Mouse (Mus musculus) ES-E14 (cell line): ENCODE measurements around the gene Kcnh2.

ENCODE experiments used
- HCFC1 ChIP-seq: IDR thresholded peaks from 2 replicates; pipeline ENCODE4 v1.6.1; 2012; ENCODE audit warnings: low read length, inconsistent platforms, borderline replicate concordance; ENCODE audit not compliant: insufficient read depth
- MAFK ChIP-seq: IDR thresholded peaks from 2 replicates; pipeline ENCODE4 v1.6.1; 2014; ENCODE audit warnings: mild to moderate bottlenecking, low read depth, low read length, inconsistent platforms; ENCODE audit not compliant: insufficient read depth
- ZC3H11A ChIP-seq: IDR thresholded peaks from 2 replicates; pipeline ENCODE4 v1.6.1; 2012; ENCODE audit warnings: low read depth, mild to moderate bottlenecking, inconsistent platforms, low read length, borderline replicate concordance
- ZNF384 ChIP-seq: IDR thresholded peaks from 2 replicates; pipeline ENCODE4 v1.6.1; 2012; ENCODE audit warnings: low read depth, low read length, inconsistent platforms

- TF ChIP-seq ZC3H11A (no peak), MAFK (no peak), HCFC1 (no peak), ZNF384 (no peak)
Observed at GRCm38 (mm10) chr5:24347186-24347875, 4.1 kb downstream of the Kcnh2 start.
